Mouse (Mus musculus) heart, postnatal 10 days (tissue): Measurements from ENCODE around the gene Ttc9b. TPM values are rescaled to one million over a fixed set of nuclear protein-coding genes. Genes with fewer than 3 reads are reported as not detected.
"Not testable (repeated sequence)": the region's sequence is repeated elsewhere in the genome, so short reads cannot be mapped to it uniquely, and the experiment has no call there.

Experiments
- DNase-seq, 2 experiments: peaks; one replicate each; pipeline ENCODE4 v3.0.0; 2021
- intact Hi-C: fragments of 180-260 bp; cut with DNase I; formaldehyde crosslinking; loops from one replicate; pipeline ENCODE4 v1.15.1; 2025
- total RNA-seq, 2 experiments: library from RNA; stranded (reverse); gene quantifications; 2 replicates each; pipeline ENCODE4 v1.2.3; 2021

Gene Ttc9b
- total RNA-seq, 2 experiments from 2014 or later, result not detected

DNA sequence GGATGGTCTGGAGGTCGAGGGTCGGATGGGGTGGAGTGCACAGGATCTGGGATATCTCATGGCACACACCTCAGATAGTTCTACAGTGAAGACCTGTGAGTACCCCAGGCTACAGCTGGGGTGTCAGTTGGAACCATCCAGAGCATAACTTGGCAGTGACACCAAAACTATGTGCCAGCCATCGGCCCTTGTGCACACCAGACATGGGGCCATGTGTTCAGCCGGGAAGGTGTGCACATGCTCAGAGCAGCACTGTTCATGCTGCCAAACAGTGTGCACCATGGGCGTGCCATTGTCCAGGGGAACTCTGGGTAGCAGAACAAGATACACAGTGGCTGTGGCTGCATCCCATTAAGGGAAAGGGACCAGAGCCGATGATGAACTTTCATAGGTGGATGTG, 19.0 kb upstream of the Ttc9b start:
- DNase-seq, result no peak
- intact Hi-C loops, result no loop called here

DNA sequence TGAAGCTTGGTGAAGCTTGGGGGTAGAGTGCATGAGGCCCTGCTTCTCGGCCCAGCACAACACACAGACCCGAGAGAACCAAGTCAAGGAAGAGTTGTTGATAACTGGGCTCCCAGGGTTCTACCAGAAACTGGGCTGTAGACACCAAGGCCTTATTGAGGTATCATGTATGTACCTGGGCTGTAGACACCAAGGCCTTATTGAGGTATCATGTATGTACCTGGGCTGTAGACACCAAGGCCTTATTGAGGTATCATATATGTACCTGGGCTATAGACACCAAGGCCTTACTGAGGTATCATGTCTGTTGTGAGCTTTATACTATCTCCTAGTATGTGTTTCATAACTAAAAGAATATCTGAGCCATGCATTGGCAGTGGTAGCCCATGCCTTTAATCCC, 18.6 kb upstream of the Ttc9b start:
- intact Hi-C loops, DNase-seq: not testable (repeated sequence)

DNA sequence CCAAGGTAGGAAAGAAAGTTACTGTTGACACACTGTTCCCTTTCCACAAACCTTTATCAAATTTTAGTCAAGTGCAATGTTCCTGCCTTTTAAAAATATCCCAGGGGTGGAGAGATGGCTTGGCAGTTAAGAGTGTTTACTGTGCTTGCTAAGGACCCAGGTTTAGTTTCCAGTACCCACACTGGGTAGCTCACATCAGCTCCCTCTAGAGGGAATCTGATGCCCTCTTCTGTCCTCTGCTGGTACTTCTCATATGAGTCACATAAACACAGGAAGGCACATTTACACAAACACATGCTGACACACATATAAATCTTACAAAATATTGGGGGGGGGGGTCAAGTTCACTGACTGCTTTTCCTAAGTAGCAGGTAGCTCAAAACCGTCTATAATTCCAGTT, 9.2 kb upstream of the Ttc9b start:
- intact Hi-C loops, result no loop called here
- DNase-seq, result no peak

DNA sequence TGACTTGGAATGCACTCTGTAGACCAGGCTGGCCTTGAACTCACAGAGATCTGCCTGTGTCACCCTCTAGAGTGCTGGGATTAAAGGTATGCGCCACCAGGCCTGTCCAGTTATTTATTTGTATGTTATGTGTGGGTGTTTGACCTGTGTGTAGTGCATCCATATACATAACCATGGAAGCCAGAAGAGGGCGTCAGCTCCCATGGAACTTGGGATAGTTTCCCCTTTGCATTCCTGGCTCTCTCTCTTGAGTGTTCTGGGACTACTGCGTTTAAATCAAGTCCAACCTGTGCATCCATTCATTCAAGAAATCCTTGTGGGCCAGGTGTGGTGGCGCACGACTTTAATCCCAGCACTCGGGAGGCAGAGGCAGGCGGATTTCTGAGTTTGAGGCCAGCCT, 7.2 kb upstream of the Ttc9b start:
- intact Hi-C loops, result no loop called here
- no peak for DNase-seq

DNA sequence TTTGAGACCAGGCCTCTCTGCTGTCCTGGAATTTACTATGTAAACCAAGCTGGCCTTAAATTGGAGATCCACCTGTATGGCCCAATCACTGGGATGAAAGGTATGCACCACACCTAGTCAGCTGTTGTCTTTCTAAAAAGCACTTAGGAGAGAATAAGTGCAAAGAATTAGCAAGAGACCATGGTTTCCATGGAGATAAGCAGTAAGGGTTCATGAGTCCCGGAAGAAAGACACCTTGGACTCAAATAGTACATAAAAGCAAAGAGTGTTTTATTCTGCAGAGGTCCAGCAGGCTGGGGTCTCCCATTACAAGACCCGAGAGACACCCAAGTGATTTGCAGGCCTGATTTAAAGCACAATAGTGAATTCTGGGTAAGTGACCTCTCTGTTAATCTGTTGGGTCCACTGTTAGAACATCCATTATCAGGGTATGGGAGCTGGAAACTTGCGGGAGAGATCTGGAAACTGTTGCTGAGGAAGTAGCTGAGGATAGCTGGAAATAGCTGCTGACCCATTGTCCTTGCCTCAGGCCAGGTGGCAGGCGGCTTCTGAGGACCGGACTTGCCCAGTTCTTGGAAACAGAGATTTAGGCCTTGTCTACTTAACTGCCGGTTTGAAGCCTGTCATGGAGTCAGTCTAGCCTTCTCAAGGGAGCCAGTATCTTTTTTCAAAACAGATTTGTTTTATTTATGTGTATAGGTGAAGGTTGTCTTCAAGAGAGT, 6.3 kb upstream of the Ttc9b start:
- intact Hi-C loops, result no loop called here
- no peak for DNase-seq

DNA sequence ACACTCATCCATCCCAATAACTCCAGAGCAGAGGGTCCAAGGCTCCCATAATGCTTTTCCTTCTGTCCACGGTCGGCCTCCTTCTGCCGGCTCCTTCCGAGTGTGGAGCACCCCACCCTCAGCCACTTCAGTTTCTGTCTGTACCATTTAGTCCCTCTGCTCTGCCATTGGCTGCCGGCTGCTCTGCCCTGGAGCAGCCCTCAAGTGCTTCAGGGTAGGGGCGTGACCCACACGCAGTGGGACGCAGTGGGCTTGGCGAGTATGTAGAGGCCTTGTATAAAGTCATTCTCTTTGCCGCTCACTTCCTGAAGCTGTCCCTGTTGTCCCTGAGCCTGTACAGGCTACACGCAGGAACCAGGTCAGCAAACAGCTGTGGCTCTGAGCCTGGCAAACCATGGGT, 4.0 kb upstream of the Ttc9b start:
- intact Hi-C loops, result no loop called here
- DNase-seq, result no peak

DNA sequence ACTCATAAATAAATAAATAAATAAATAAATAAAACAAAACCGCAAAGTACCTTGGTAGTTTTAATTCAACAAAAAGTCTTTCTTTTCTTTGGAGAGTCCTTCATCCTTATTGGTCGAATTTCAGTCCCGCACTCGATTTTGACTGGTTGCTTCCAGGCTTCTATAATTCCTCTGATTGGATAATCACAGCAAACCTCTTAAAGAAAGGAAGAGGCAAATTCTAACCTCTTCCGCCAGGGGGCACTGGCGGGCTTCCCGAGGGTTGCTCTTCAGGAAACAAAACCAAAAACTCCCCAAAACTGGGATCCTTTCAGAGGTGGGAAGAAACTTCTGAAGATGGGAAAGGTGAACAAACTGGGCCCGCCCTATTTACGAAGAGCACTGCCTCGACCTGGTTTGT, 2.8 kb upstream of the Ttc9b start:
- peak; percentile 74 to 86 for DNase-seq
- intact Hi-C loops, result loop anchor here (1.0 kb wide), 2 partner anchors 34 to 74 kb away; no protein-coding TSS in a partner anchor

DNA sequence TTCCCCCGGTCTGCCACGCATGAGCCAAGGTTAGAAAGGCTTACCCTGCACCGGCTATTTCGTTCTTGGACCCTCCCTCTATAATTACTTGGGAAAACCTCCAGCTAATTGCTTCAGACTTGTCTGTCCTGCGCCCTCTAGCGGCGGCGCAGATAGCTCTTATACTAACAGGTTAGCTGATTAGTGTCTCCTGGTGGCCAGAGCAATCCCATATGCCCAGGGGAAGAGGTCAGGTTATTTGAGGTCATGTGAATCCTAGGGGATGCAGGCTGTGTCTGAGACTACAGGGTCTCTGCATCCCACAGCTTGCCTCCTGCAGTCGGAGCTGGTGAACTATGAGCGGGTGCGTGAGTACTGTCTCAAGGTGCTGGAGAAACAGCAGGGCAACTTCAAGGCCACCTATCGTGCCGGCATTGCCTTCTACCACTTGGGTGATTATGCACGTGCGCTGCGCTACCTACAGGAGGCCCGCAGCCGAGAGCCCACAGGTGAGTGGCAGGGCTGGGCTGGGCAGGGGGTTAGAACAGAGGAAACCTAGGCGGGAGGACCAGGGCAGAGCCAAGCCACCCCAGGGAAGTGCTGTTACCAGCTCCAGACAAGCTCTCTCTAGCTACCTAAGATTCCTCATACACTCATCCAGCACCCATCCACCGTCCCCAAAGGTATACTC, 1.0 kb downstream of the Ttc9b start:
- intact Hi-C loops, result no loop called here
- DNase-seq, result no peak

DNA sequence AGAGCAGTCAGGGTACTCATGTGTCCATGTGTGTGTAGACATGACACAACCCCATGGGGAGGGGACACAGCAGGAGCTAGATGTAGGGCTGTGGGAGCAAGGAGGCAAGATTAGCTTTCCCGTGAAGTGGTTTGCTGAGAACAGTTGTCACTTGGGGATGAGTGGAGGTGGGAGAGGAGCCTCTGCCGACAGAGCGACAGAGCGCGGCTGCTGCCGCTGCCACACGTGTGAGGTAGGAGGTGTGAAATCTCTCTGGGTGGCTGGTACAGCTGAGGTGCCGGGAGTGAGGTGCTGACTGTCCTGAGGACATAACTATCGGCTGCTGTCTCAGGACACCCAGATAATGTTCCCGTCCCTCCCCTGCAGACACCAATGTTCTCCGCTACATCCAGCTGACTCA, 1.8 kb downstream of the Ttc9b start:
- intact Hi-C loops, result no loop called here
- no peak for DNase-seq

DNA sequence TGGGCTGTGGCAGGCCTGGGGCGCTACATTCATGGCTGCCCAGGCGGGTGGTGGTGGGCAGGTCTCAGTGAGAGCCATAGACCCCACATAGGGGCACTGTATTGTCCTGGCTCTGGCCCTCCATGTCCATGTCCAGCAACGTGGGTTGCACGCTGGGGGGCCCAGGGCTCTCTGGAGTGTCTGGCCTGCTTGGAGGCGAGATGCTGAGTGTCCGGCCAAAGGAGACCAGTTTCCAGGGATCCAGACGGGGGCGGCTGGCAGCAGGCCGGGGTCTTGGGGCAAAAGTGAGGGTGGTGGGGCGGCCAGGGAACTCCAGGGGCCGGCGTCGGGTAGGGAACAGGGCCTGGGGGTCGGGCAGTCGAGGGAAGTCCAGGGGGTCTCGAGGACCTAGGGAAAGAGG, 2.9 kb downstream of the Ttc9b start:
- intact Hi-C loops, result no loop called here
- no peak for DNase-seq

DNA sequence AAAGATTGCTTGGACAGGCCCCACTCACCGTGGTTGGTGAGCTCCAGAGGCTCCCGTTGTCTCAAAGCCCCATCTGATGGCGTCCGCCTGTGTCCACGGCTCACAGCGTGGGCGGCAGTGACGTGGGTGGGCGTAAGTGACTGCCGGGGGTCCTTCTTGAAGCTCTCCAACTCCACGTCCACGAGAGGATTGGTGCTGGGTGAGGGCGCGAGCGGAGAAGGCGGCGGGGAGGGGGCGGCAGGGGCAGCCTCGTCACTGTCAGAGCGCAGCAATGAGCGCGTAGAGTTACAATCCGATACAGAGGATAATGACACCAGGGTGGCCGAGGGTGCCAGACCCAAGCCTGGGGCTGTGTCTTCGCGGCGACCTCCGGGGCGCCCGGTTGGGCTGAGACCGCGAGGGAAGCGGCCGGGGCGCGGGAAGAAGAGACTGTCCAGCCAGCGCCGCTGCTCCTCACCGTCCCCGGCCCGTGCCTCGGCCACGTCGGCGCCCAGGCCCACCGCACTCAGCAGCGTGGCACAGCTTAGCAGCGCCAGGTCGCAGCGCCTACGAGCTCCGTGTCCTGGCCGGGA, 4.2 kb downstream of the Ttc9b start:
- intact Hi-C loops, result no loop called here
- DNase-seq, result no peak

DNA sequence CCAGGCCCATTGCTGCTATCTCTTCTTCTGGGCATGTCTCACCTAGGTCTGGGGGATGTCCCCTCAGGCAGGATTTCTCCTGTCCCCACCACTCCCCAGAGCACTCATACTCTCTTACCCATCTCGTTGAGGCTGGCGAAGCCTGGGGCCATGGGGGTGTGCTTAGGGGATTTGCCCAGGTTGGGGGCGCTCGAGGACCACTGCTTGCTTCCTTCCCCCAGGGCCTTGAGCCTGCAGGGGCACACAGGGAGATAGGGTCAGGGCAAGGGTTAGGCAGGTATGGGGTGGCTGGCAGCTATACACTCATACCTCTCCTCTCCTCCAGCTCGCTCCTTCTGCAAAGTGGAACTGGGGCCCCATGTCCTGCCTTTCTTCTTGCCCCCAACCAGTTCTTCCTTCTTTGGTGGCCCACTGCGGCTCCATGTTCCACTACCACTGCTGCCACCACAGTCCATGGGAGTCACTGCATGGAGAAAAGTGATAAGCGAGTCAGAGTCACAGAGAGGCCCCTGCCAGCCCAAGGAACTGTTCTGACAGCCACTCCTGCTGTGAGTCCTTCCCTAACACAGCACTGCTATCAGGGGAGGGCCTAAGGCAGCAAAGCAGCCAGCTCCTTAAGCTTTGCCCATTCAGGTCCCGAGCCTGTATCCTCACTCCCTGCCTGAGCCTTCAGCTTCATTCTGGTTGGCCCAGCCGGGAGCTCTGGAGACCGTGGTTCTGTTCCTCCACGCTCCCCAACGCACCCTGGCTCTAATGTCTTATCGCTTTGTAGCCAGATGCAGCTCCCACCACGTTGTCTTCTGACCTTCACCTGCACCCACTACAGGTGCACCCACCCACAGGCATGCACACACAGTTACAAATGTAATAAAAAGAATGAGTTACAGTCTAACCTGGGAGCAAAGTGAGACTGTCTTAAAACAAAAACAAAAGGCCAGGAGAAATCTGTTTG, 5.3 kb downstream of the Ttc9b start:
- DNase-seq, result no peak
- intact Hi-C loops, result no loop called here

DNA sequence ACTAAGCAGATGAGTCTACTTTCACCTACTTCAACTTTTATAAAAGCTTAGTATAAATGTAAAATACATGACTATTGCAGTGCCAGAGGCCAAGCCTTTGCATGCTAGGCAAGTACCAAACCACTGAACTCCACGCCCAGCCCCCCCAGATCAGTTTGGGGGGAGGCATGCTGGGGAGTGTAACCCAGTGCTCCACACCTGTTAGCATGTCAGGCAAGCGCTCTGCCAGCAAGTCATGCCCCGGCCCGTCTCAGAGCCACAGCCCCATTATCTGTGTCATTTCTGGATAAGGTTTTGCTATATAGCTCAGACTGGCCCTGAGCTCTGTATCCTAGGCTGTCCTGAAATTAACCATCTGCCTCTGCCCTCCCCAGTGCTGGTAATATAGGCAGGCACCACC, 8.3 kb downstream of the Ttc9b start:
- DNase-seq, result no peak
- intact Hi-C loops, result no loop called here

DNA sequence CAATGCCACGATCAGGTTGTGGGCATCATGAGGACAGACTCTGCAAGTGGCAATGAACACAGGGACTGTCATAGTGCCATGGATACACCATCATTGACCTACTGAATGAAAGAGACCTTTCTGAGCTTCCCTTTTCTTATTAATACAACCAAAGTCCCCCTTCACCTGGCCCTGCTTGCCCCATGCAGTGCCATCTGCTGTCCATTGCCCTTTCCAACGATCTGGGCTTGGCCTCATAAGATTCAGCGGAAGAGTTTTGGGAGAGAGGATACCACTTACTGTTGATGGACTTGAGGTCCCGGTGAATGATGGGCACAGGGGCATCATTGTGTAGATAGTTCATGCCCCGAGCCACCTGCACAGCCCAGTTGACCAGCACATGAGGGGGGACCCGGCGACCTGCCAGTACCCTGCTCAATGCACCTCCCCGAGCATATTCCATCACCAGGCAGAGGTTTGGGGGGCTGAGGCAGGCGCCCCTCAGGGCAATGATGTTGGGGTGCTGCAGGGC, 19.4 kb downstream of the Ttc9b start:
- no peak for DNase-seq
- intact Hi-C loops, result no loop called here

DNA sequence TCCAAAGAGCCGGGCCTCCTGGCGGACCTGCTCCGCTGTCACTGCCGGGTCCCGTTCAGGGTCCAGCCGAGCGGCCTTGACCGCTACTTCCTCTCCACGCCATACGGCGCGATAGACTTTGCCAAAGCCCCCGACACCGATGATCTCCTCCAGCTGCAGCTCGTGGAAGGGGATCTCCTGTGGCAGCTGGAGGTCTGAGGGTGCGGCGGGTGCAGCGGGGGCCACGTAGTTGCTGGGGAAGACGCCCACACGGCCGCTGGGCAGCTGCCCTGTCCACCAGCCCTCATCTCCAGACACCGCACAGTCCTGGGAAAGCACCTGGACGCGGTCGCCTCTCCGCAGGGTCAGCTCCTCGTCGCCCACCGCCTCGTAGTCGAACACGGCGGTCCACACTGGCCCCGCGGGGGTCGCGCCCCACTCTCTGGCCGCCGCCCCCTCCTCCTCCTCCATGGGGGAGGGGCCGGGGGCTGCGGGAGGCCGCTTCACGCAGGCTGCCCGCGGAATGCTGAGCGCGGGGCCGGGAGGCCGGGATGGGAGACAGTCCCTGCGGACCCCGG, 19.9 kb downstream of the Ttc9b start:
- DNase-seq, result peak; percentile 18 to 37
- intact Hi-C loops, result no loop called here

DNA sequence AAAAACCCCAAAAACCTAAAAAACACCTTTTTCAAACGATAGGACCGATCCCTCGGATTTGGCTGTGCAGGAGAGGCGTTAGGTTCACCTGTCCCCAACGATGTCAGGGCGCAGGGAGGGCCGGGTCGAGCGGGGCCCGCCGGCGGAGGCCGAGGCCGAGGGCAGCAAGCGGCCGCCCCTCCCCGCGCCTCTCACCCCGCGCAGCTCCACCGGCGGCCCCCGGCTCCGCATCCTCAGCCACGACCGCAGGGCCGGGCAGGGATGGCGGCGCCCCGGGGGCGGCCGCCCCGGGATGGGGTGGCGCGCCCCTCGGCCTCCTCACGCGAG, 20.4 kb downstream of the Ttc9b start:
- intact Hi-C loops, result no loop called here
- no peak for DNase-seq

DNA sequence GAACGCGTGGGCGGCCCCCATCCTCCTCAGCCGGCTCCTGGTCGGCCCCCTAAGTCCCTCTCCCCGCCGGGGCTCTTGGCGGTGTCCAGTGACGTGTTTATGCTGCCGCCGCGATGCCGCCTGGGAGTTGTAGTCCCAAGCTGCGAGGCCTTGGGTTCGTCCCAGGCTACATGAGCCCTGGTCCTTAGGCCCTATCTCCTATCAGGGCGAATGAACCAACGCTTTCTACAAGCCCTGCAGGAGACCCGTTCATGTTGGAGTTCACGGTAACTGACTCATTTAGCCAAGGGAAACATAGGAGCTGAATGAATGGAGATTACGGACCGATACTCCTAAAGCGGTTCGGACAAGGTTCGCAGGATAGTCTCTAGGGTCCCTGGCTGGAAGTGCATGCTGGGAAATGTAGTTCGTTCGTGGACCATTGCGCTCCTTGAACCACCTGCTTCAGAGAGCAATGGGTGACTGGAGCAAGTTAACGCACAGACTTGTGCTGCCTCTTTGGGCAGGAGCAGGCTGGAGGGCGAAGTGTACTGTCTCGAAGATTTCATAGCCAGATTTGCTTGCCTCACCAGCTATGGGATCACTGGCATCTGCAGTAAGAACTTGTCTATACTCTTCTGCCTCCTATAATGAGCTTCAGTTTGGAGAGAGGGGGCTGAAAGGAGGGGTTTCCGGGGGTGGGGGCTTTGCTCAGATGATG, 21.0 kb downstream of the Ttc9b start, which contains the start of gene Map3k10:
TSS of gene Map3k10 (minus strand) at position 77 of the 700 bp plus-strand sequence.
- intact Hi-C loops, result no loop called here

DNA sequence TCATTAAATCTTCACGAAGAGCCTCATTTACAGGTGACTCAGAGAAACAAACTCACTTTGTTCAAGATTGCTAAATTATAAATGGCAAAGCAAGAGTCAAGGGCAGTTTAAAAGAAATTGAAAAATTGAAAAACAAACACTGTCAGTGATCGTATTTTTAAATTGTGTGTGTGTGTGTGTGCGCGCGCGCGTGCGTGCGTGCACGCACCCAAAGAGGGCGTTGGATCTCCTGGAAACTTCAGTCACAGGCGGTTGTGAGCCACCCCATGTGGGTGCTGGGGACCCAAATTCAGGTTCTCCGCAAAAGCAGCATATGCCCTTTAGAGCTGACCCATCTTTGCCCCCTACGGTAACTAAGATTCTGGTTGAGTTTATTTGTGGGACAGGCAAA, 21.5 kb downstream of the Ttc9b start:
- no peak for DNase-seq
- intact Hi-C loops, result no loop called here

More for the DNA sequence above, 21.0 kb downstream of the Ttc9b start, which contains the start of gene Map3k10:
- peak; percentile 96 for DNase-seq

DNA sequence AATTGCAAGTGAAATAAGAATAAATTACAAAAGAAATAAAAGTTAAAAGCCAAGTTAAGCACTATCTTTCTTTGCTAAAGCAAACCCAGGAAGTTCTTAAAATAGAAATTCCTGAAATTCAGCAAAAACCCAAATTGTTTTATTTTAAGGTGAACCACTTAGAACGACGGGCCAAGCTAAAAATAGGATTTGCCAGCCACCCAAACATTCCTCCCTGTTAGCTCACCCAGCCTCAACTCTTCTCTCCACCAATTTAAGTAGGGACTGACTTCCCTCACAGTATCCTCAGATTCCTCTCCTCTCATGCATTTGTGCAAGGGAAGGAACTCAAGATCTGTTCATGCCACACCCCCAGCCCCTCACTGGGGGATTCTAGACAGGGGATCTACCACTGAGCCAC, 29.5 kb downstream of the Ttc9b start:
- no peak for DNase-seq
- intact Hi-C loops, result no loop called here

DNA sequence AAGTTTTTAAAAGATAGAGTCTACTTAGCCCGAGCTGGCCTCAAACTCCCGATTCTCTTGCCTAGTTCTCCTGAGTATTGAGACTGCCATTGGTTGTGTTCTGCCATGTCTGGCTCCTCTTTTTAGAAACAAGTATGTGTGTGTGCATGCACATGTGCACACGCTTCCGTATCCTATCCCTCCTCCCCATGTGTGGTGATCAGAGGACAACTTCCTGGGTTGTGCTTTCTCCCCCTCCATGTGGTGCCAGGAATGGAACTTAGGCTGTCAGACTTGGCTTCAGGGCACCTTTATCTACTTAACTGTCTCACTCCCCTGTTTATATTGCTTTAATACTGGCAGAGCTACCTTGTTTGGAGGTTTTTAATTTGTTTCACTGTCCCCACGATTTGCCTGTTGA, 31.5 kb downstream of the Ttc9b start:
- intact Hi-C loops, result loop anchor here (1.0 to 5.0 kb wide), 4 partner anchors 34 to 348 kb away; partner anchors contain the start of genes Akt2 and Ltbp4
- no peak for DNase-seq
